Mouse (Mus musculus) bone marrow, adult 2 months (tissue): Measurements from ENCODE around the gene Ppp4r3a.

ENCODE experiments used
- CTCF ChIP-seq: fragments of 200-500 bp; IDR thresholded peaks from 2 replicates; pipeline ENCODE4 v1.5.1; 2011; ENCODE audit warnings: low read length, control low read depth; ENCODE audit not compliant: control insufficient read depth, insufficient read depth
- POLR2A ChIP-seq: fragments of 200-500 bp; IDR thresholded peaks from 2 replicates; pipeline ENCODE4 v1.6.1; 2011; ENCODE audit warnings: low read depth, mild to moderate bottlenecking, control low read depth, low read length, borderline replicate concordance; ENCODE audit not compliant: control insufficient read depth

GRCm38 (mm10) chr12:101083076-101083838 lies at the start of gene Ppp4r3a:
- TF ChIP-seq CTCF (no peak), POLR2A (peak; percentile 95)
